21 mouse cellular contexts compared by ENCODE assay signal in genomic region chr2:178838571-178838970, GRCm38 (mm10).
DNase-seq lines count a peak whose midpoint lies in the region; ATAC-seq and TF ChIP-seq lines count a peak whose summit lies in the region.
"Had no signal": no experiment of that assay in that cellular context is flagged by ENCODE, and none has a peak within 500 bp of the region (broad histone marks: within the 10 kb centered on the region; RNA-seq: fewer than 3 reads in every experiment).

No protein-coding gene starts in this region.

- H3K4me3 ChIP-seq in forebrain, embryonic 10.5 days, result no peak overlapping the region
- no peak overlapping the region for H3K4me3 ChIP-seq in forebrain, postnatal 0 days (ENCODE audit: low read depth, low read length)
- H3K4me3 ChIP-seq in kidney, embryonic 14.5 days (ENCODE audit: low read length), result no peak overlapping the region
- H3K4me3 ChIP-seq in neural tube, embryonic 11.5 days (ENCODE audit: low read depth, low read length), result no peak overlapping the region
- H3K4me3 ChIP-seq in limb, embryonic 14.5 days (replicated peaks; ENCODE audit: low read length), result no peak overlapping the region
- H3K4me3 ChIP-seq: gastrocnemius, adult 2 months; heart, embryonic 12.5 days; hindbrain, embryonic 15.5 days; limb, embryonic 15.5 days; liver, embryonic 15.5 days; midbrain, embryonic 10.5 days had no signal

- no peak overlapping the region for H3K9ac ChIP-seq in forebrain, postnatal 0 days
- H3K9ac ChIP-seq in kidney, embryonic 14.5 days (ENCODE audit: low read depth, low read length), result no peak overlapping the region
- H3K9ac ChIP-seq in neural tube, embryonic 11.5 days (ENCODE audit: low read length), result no peak overlapping the region
- no peak overlapping the region for H3K9ac ChIP-seq in limb, embryonic 14.5 days (ENCODE audit: low read depth, low read length, severe bottlenecking)
- H3K9ac ChIP-seq: heart, embryonic 12.5 days; hindbrain, embryonic 15.5 days; limb, embryonic 15.5 days; liver, embryonic 15.5 days had no signal

- H3K9me3 ChIP-seq in forebrain, embryonic 10.5 days, result no peaks in the 10 kb centered on the region
- no peaks in the 10 kb centered on the region for H3K9me3 ChIP-seq in forebrain, postnatal 0 days (ENCODE audit: low read length)
- H3K9me3 ChIP-seq in kidney, embryonic 14.5 days (ENCODE audit: control insufficient read depth, low read length), result no peaks in the 10 kb centered on the region
- no peaks in the 10 kb centered on the region for H3K9me3 ChIP-seq in neural tube, embryonic 11.5 days (ENCODE audit: control insufficient read depth, low read length)
- H3K9me3 ChIP-seq in limb, embryonic 14.5 days (ENCODE audit: control insufficient read depth, low read length), result no peaks in the 10 kb centered on the region
- H3K9me3 ChIP-seq: heart, embryonic 12.5 days; hindbrain, embryonic 15.5 days; limb, embryonic 15.5 days; liver, embryonic 15.5 days; midbrain, embryonic 10.5 days had no signal

- DNase-seq in forebrain, embryonic 10.5 days (ENCODE audit: extremely low spot score, low spot score), result no peak
- DNase-seq in forebrain, postnatal 0 days, result no peak
- no peak for DNase-seq in kidney, adult 9 months
- DNase-seq in neural tube, embryonic 11.5 days (ENCODE audit: low spot score), result peak; percentile 9
- DNase-seq in neural tube, embryonic 10.5 days (ENCODE audit: extremely low spot score, low spot score), result no peak
- peak; percentile 56 for DNase-seq in limb, embryonic 14.5 days (ENCODE audit: low spot score)
- DNase-seq in adrenal gland, adult 18-20 months (ENCODE audit: low spot score in 2 of 2), result no peak
- DNase-seq: adrenal gland, postnatal 36 days; cerebellum, adult 18-20 months; gastrocnemius, adult 2 months; heart, postnatal 14 days; thymus, postnatal 25 days had no signal

- H3K4me1 ChIP-seq in forebrain, embryonic 10.5 days, result peaks cover 35% of the 10 kb centered on the region
- peaks cover 21% of the 10 kb centered on the region for H3K4me1 ChIP-seq in forebrain, postnatal 0 days (ENCODE audit: insufficient read depth)
- peaks cover 11% of the 10 kb centered on the region; the same call in 1 of the 2 replicates for H3K4me1 ChIP-seq in kidney, embryonic 14.5 days (ENCODE audit: control insufficient read depth, insufficient read depth, low read length)
- no peaks in the 10 kb centered on the region for H3K4me1 ChIP-seq in neural tube, embryonic 11.5 days (ENCODE audit: control insufficient read depth, insufficient read depth, low read length)
- peaks cover 20% of the 10 kb centered on the region for H3K4me1 ChIP-seq in limb, embryonic 14.5 days (ENCODE audit: control insufficient read depth, insufficient read depth, low read length)
- H3K4me1 ChIP-seq: liver, embryonic 15.5 days had no signal

- H3K4me2 ChIP-seq in forebrain, postnatal 0 days (ENCODE audit: low read depth), result no peak overlapping the region
- H3K4me2 ChIP-seq in kidney, embryonic 14.5 days (replicated peaks; ENCODE audit: low read depth, low read length), result no peak overlapping the region
- H3K4me2 ChIP-seq in neural tube, embryonic 11.5 days (ENCODE audit: low read depth), result no peak overlapping the region
- H3K4me2 ChIP-seq in limb, embryonic 14.5 days (replicated peaks; ENCODE audit: low read depth, low read length, severe bottlenecking), result no peak overlapping the region
- H3K4me2 ChIP-seq: heart, embryonic 12.5 days; hindbrain, embryonic 15.5 days; limb, embryonic 15.5 days; liver, embryonic 15.5 days had no signal

- H3K36me3 ChIP-seq in forebrain, embryonic 10.5 days (replicated peaks), result no peaks in the 10 kb centered on the region
- no peaks in the 10 kb centered on the region for H3K36me3 ChIP-seq in forebrain, postnatal 0 days (ENCODE audit: insufficient read depth)
- H3K36me3 ChIP-seq in kidney, embryonic 14.5 days (ENCODE audit: control insufficient read depth, insufficient read depth, low read length), result no peaks in the 10 kb centered on the region
- H3K36me3 ChIP-seq in neural tube, embryonic 11.5 days (ENCODE audit: control insufficient read depth, insufficient read depth, low read length), result no peaks in the 10 kb centered on the region
- no peaks in the 10 kb centered on the region for H3K36me3 ChIP-seq in limb, embryonic 14.5 days (ENCODE audit: control insufficient read depth, insufficient read depth, low read length)
- H3K36me3 ChIP-seq: heart, embryonic 12.5 days; hindbrain, embryonic 15.5 days; limb, embryonic 15.5 days; liver, embryonic 15.5 days; midbrain, embryonic 10.5 days had no signal

- H3K27me3 ChIP-seq in forebrain, embryonic 10.5 days (ENCODE audit: poor library complexity, severe bottlenecking), result peaks cover 3% of the 10 kb centered on the region
- no peaks in the 10 kb centered on the region for H3K27me3 ChIP-seq in forebrain, postnatal 0 days (ENCODE audit: insufficient read depth, low read length)
- H3K27me3 ChIP-seq in kidney, embryonic 14.5 days (ENCODE audit: control insufficient read depth, insufficient read depth, low read length), result no peaks in the 10 kb centered on the region
- H3K27me3 ChIP-seq in neural tube, embryonic 11.5 days (ENCODE audit: control insufficient read depth, insufficient read depth, low read length), result no peaks in the 10 kb centered on the region
- H3K27me3 ChIP-seq in limb, embryonic 14.5 days (ENCODE audit: control insufficient read depth, insufficient read depth, low read length), result no peaks in the 10 kb centered on the region
- H3K27me3 ChIP-seq: CH12.LX; heart, embryonic 12.5 days; hindbrain, embryonic 15.5 days; liver, embryonic 15.5 days had no signal

- TF ChIP-seq CTCF in forebrain, postnatal 0 days (IDR thresholded peaks at IDR 0.05; ENCODE audit: low read depth), result no peak

- peak overlapping the region; percentile 56; the same call in 1 of the 2 replicates for H3K27ac ChIP-seq in forebrain, embryonic 10.5 days
- no peak overlapping the region for H3K27ac ChIP-seq in forebrain, postnatal 0 days (ENCODE audit: low read depth, low read length)
- H3K27ac ChIP-seq in kidney, embryonic 14.5 days (ENCODE audit: low read depth, low read length), result no peak overlapping the region
- H3K27ac ChIP-seq in neural tube, embryonic 11.5 days (ENCODE audit: low read depth, low read length), result no peak overlapping the region
- H3K27ac ChIP-seq in limb, embryonic 14.5 days (replicated peaks; ENCODE audit: low read depth, low read length), result no peak overlapping the region
- H3K27ac ChIP-seq: gastrocnemius, adult 2 months; hindbrain, embryonic 15.5 days; limb, embryonic 15.5 days; liver, embryonic 15.5 days; macrophage had no signal

- no peak for TF ChIP-seq POLR2A in limb, embryonic 14.5 days (IDR thresholded peaks at IDR 0.05; ENCODE audit: borderline replicate concordance, extremely low read depth, insufficient read depth, insufficient read length)

- no peak for ATAC-seq in forebrain, postnatal 0 days
- peak; percentile 67 for ATAC-seq in kidney, embryonic 14.5 days (ENCODE audit: low FRiP score, low TSS enrichment)
- no peak for ATAC-seq in neural tube, embryonic 11.5 days (ENCODE audit: insufficient read depth, low FRiP score, low TSS enrichment)
- ATAC-seq in limb, embryonic 14.5 days (ENCODE audit: low FRiP score, low read depth), result peak; percentile 64
- ATAC-seq: intestine, postnatal 0 days had no signal

- WGBS in forebrain, embryonic 10.5 days, result 28% methylated on average over 6 of the region's 6 CpGs
- WGBS in forebrain, postnatal 0 days, result 7% methylated on average over 6 of the region's 6 CpGs
- WGBS in kidney, embryonic 14.5 days, result 11% methylated on average over 6 of the region's 6 CpGs
- WGBS in neural tube, embryonic 11.5 days, result 27% methylated on average over 6 of the region's 6 CpGs
- 14% methylated on average over 6 of the region's 6 CpGs for WGBS in limb, embryonic 14.5 days

Comparison
In these comparisons a context has a peak if more than half of its experiments do, and no peak if none do; other contexts are left out.
1. DNase-seq: peak in neural tube, embryonic 11.5 days (single experiment) and limb, embryonic 14.5 days (single experiment); none in forebrain, embryonic 10.5 days (single experiment), forebrain, postnatal 0 days (single experiment), kidney, adult 9 months (single experiment), neural tube, embryonic 10.5 days (single experiment) and adrenal gland, adult 18-20 months (0 of 2).
2. ATAC-seq: peak in kidney, embryonic 14.5 days (single experiment) and limb, embryonic 14.5 days (single experiment); none in forebrain, postnatal 0 days (single experiment) and neural tube, embryonic 11.5 days (single experiment).